Mouse (Mus musculus): ENCODE measurements around the gene Yeats2. TPM values are rescaled to one million over a fixed set of nuclear protein-coding genes. Genes with fewer than 3 reads are reported as not detected.

Yeats2 gene
- total and polyA plus RNA-seq, 2 experiments from 2014 or later = 5.8 to 51.9 TPM

DNA sequence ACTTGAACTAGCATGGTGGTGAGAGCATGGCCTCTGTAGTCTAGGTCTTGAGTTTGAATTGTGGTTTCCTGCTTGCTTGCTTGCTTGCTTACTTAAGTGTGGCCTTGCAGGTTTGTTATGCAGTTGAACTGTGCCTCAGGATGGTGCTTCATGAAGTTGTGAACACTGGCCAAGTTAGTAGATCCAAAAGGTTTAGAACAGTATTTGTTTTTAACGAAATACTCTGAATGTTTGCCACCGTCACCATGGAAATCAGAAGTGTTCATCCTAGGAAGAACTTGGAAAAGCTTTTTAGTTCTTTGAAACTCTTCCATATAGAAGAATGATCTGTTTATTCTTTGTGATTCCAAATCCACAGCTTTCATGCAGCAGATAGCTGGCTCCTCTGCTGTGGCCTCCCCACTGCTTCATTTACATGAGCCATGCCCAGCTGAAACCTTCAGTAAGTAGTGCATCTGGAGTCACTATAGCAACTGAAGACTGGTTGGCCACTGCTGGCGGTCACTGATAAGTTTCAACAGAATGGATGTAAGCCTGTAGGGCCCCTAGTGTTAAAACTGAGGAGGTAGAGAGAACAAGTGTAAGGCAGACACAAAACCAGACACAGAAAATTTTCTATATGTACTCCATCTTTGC, 28.7 kb downstream of the Yeats2 start:
- ATAC-seq (ENCODE audit: insufficient read depth, low read depth) = peak; percentile 70
- TF ChIP-seq EP300 (IDR thresholded peaks at IDR 0.05; ENCODE audit: low read depth) (no peak), CTCF (IDR thresholded peaks at IDR 0.05; ENCODE audit: low read depth) (peak; percentile 29)
- Histone ChIP-seq H3K9me3 (replicated peaks; ENCODE audit: control insufficient read depth, low read length) (0 out of 2 replicates have a peak, but pooled peaks cover 8% of the 10 kb centered on the region), H3K4me3 (ENCODE audit: low read depth, low read length) (no peak overlapping the region), H3K4me1 (ENCODE audit: control insufficient read depth, insufficient read depth) (no peaks in the 10 kb centered on the region), H3K36me3 (replicated peaks; ENCODE audit: control insufficient read depth, insufficient read depth, low read length) (peaks cover 76% of the 10 kb centered on the region), H3K9ac (replicated peaks; ENCODE audit: low read depth, low read length) (no peak overlapping the region), H3K27me3 (ENCODE audit: control insufficient read depth, insufficient read depth, low read length) (no peaks in the 10 kb centered on the region), H3K4me2 (ENCODE audit: low read depth, low read length) (no peak overlapping the region), H3K27ac (ENCODE audit: low read depth) (no peak overlapping the region)
- peak; percentile 25 for DNase-seq (ENCODE audit: low spot score)
- 61% methylated on average over 3 of the region's 3 CpGs for WGBS

DNA sequence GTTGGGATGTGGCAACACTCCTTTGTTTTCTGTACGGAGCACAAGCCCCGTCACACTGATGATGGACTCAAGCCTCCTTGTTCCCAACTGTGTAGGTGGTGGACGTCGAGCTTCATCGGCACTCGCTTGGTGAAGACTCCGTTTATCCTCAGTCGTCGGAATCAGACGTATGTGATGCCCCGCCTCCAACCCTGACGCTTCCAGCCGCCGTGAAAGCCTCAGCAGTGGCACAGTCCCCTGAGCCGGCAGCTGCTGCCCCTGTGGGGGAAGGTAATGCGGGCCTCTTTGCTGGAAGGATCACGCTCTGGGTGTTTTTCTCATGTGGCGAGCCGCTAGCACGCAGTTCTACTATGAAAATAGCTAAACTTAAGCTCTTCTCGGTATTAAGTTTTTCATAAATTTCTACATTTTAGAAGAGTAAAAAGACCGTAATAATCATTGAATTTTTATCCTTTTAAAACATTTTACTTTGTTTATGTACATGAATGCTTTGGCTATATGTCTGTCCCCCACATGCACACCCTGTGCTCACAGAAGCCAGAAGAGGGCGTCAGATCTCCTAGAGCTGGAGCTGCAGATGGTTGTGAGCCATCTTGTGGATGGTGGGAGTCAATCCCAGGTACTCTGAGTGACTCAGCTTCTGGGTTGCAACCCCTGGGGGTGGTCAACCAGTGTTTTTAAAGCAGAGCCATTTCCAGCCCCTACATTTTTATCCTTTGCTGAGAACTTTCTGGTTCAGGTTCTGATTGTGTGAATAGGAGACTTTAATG, 38.7 kb downstream of the Yeats2 start:
- Histone ChIP-seq H3K27ac (ENCODE audit: low read depth) (no peak overlapping the region), H3K9ac (replicated peaks; ENCODE audit: low read depth, low read length) (no peak overlapping the region), H3K4me3 (ENCODE audit: low read depth, low read length) (no peak overlapping the region), H3K9me3 (replicated peaks; ENCODE audit: control insufficient read depth, low read length) (no peaks in the 10 kb centered on the region), H3K27me3 (ENCODE audit: control insufficient read depth, insufficient read depth, low read length) (no peaks in the 10 kb centered on the region), H3K4me2 (ENCODE audit: low read depth, low read length) (no peak overlapping the region), H3K4me1 (ENCODE audit: control insufficient read depth, insufficient read depth) (no peaks in the 10 kb centered on the region), H3K36me3 (replicated peaks; ENCODE audit: control insufficient read depth, insufficient read depth, low read length) (peaks cover 55% of the 10 kb centered on the region)
- 83% methylated on average over 23 of the region's 23 CpGs for WGBS
- DNase-seq (ENCODE audit: low spot score) (no peak), ATAC-seq (ENCODE audit: insufficient read depth, low read depth) (no peak)
- no peak for TF ChIP-seq EP300 (IDR thresholded peaks at IDR 0.05; ENCODE audit: low read depth)
- TF ChIP-seq CTCF (IDR thresholded peaks at IDR 0.05; ENCODE audit: low read depth) = 0 out of 2 replicates have a peak, but pooled peaks have one; percentile 15

- no peak overlapping the region for H3K4me2 ChIP-seq (ENCODE audit: low read depth, low read length)
- no peak overlapping the region for H3K4me3 ChIP-seq (ENCODE audit: low read depth, low read length)
- H3K36me3 ChIP-seq (replicated peaks; ENCODE audit: control insufficient read depth, insufficient read depth, low read length) = peaks cover 55% of the 10 kb centered on the region
- no peaks in the 10 kb centered on the region for H3K4me1 ChIP-seq (ENCODE audit: control insufficient read depth, insufficient read depth)
- ATAC-seq (ENCODE audit: insufficient read depth, low read depth) = no peak
- no peak for DNase-seq (ENCODE audit: low spot score)
- TF ChIP-seq CTCF (IDR thresholded peaks at IDR 0.05; ENCODE audit: low read depth) = peak; percentile 62
- TF ChIP-seq EP300 (IDR thresholded peaks at IDR 0.05; ENCODE audit: low read depth) = no peak
- no peaks in the 10 kb centered on the region for H3K9me3 ChIP-seq (replicated peaks; ENCODE audit: control insufficient read depth, low read length)
- 54% methylated on average over 2 of the region's 2 CpGs for WGBS
- no peaks in the 10 kb centered on the region for H3K27me3 ChIP-seq (ENCODE audit: control insufficient read depth, insufficient read depth, low read length)
- H3K9ac ChIP-seq (replicated peaks; ENCODE audit: low read depth, low read length) = no peak overlapping the region
- H3K27ac ChIP-seq (ENCODE audit: low read depth) = no peak overlapping the region
Observed at GRCm38 (mm10) chr16:20185368-20185767, 44.5 kb downstream of the Yeats2 start.

- H3K9ac ChIP-seq (replicated peaks; ENCODE audit: low read depth, low read length) = no peak overlapping the region
- no peak overlapping the region for H3K27ac ChIP-seq (ENCODE audit: low read depth)
- no peaks in the 10 kb centered on the region for H3K27me3 ChIP-seq (ENCODE audit: control insufficient read depth, insufficient read depth, low read length)
- TF ChIP-seq CTCF (IDR thresholded peaks at IDR 0.05; ENCODE audit: low read depth) (no peak), EP300 (IDR thresholded peaks at IDR 0.05; ENCODE audit: low read depth) (no peak)
- DNase-seq (ENCODE audit: low spot score) (no peak), ATAC-seq (ENCODE audit: insufficient read depth, low read depth) (no peak)
- H3K4me3 ChIP-seq (ENCODE audit: low read depth, low read length) = no peak overlapping the region
- H3K4me2 ChIP-seq (ENCODE audit: low read depth, low read length) = no peak overlapping the region
- 72% methylated on average over 3 of the region's 3 CpGs for WGBS
- peaks cover 85% of the 10 kb centered on the region for H3K36me3 ChIP-seq (replicated peaks; ENCODE audit: control insufficient read depth, insufficient read depth, low read length)
- H3K9me3 ChIP-seq (replicated peaks; ENCODE audit: control insufficient read depth, low read length) = no peaks in the 10 kb centered on the region
- H3K4me1 ChIP-seq (ENCODE audit: control insufficient read depth, insufficient read depth) = no peaks in the 10 kb centered on the region
Observed at GRCm38 (mm10) chr16:20191161-20191882, 50.5 kb downstream of the Yeats2 start.

DNA sequence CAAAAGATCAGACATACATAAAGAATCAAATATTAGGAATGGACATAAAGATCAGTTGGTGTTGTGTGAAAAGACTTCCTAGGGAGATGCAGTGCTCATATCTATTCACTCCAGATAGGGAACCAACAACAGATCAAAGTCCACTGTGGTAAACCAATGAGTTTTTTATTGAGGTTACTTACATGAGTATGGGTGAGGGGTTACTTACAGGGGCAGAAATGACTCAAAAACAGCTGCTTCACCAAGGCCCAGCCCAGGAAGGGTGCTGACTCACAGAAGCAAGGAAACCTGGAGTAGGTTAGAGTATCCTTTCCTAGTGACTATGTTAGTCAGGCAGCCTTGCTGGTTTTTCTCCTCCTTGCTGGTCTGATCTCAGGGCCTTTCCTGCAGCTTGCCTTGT, 51.2 kb downstream of the Yeats2 start:
- Histone ChIP-seq H3K4me3 (ENCODE audit: low read depth, low read length) (no peak overlapping the region), H3K27ac (ENCODE audit: low read depth) (no peak overlapping the region), H3K9ac (replicated peaks; ENCODE audit: low read depth, low read length) (no peak overlapping the region), H3K27me3 (ENCODE audit: control insufficient read depth, insufficient read depth, low read length) (no peaks in the 10 kb centered on the region), H3K36me3 (replicated peaks; ENCODE audit: control insufficient read depth, insufficient read depth, low read length) (peaks cover 84% of the 10 kb centered on the region), H3K9me3 (replicated peaks; ENCODE audit: control insufficient read depth, low read length) (no peaks in the 10 kb centered on the region), H3K4me2 (ENCODE audit: low read depth, low read length) (no peak overlapping the region), H3K4me1 (ENCODE audit: control insufficient read depth, insufficient read depth) (no peaks in the 10 kb centered on the region)
- TF ChIP-seq CTCF (IDR thresholded peaks at IDR 0.05; ENCODE audit: low read depth) = no peak
- TF ChIP-seq EP300 (IDR thresholded peaks at IDR 0.05; ENCODE audit: low read depth) = no peak
- ATAC-seq (ENCODE audit: insufficient read depth, low read depth) (no peak), DNase-seq (ENCODE audit: low spot score) (no peak)

Data from heart, postnatal 0 days (tissue).